Mouse (Mus musculus) liver, embryonic 15.5 days (tissue): ENCODE data around the gene Agap1. TPM values are rescaled to one million over a fixed set of nuclear protein-coding genes. Genes with fewer than 3 reads are reported as not detected.

Experiments used
- ATAC-seq: fragments of 200-750 bp; cut with Nextera tagmentation; 2 replicates; pipeline ENCODE4 v1.8.0; 2017; ENCODE audit warnings: moderate number of reproducible peaks, mild to moderate bottlenecking, moderate library complexity; ENCODE audit not compliant: insufficient read depth
- H3K27ac ChIP-seq: fragments of 300-500 bp; sonication (generic); replicated peaks from 2 replicates; pipeline ENCODE4 v1.5.1; 2015; ENCODE audit warnings: mild to moderate bottlenecking, inconsistent platforms
- H3K27me3 ChIP-seq: fragments of 300-500 bp; sonication (generic); 2 replicates; pipeline ENCODE4 v1.6.1; 2015; ENCODE audit warnings: mild to moderate bottlenecking, inconsistent platforms
- H3K36me3 ChIP-seq: fragments of 300-500 bp; sonication (generic); replicated peaks from 2 replicates; pipeline ENCODE4 v1.6.1; 2015; ENCODE audit warnings: moderate library complexity, mild to moderate bottlenecking, inconsistent platforms
- H3K4me1 ChIP-seq: fragments of 300-500 bp; sonication (generic); replicated peaks from 2 replicates; pipeline ENCODE4 v1.6.1; 2015; ENCODE audit warnings: inconsistent platforms
- H3K4me2 ChIP-seq: fragments of 300-500 bp; sonication (generic); 2 replicates; pipeline ENCODE4 v1.6.1; 2015; ENCODE audit warnings: moderate library complexity, mild to moderate bottlenecking, inconsistent platforms
- H3K4me3 ChIP-seq: fragments of 300-500 bp; sonication (generic); replicated peaks from 2 replicates; pipeline ENCODE4 v1.5.1; 2015; ENCODE audit warnings: mild to moderate bottlenecking, inconsistent platforms
- H3K9ac ChIP-seq: fragments of 300-500 bp; sonication (generic); 2 replicates; pipeline ENCODE4 v1.6.1; 2015; ENCODE audit warnings: moderate library complexity, mild to moderate bottlenecking, inconsistent platforms
- H3K9me3 ChIP-seq: fragments of 300-500 bp; sonication (generic); replicated peaks from 2 replicates; pipeline ENCODE4 v1.6.1; 2016; ENCODE audit warnings: inconsistent platforms
- WGBS: fragments of 180-500 bp; shearing (Covaris S2); methylation state at CpG from one replicate; pipeline ENCODE4 v1.1.7; 2015; ENCODE audit warnings: mixed read lengths; ENCODE audit not compliant: insufficient replicate concordance; 5-methylcytosine and 5-hydroxymethylcytosine counted together
- polyA plus RNA-seq: library from polyadenylated mRNA; unstranded; fragments of >200 nt; fragmentation: Nextera tagmentation; extraction: Ambion mirVana; gene quantifications from 2 replicates; pipeline ENCODE4 v1.2.1, GENCODE M21; 2015

Agap1 gene
- polyA plus RNA-seq, 1 experiment from 2014 or later = 1.3 TPM

DNA sequence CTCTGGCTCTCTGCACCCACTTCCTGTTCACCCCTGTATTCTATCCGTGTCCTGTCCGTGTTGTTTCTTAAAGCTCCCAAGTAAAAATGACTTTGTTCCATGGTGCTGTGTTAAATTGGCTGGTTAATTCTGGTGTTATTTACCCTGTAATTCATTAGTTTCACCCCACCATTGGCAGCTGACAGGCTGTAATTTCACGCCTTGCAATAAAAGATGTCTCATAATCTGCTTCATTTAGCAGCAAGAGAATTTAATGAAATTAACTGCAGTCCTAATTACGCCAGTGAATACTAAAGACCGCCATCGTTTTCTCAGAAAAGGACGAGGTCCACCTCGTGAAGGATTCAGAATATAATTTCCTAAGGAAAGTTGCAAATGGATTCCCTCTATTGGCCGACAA, 245.6 kb downstream of the Agap1 start:
- H3K27me3 ChIP-seq = no peaks in the 10 kb centered on the region
- H3K9me3 ChIP-seq = no peaks in the 10 kb centered on the region
- H3K36me3 ChIP-seq = no peaks in the 10 kb centered on the region
- ATAC-seq = no peak
- H3K27ac ChIP-seq = no peak overlapping the region
- H3K4me3 ChIP-seq = no peak overlapping the region
- no peaks in the 10 kb centered on the region for H3K4me1 ChIP-seq
- 64% methylated on average over 9 of the region's 9 CpGs for WGBS
- H3K9ac ChIP-seq = no peak overlapping the region
- H3K4me2 ChIP-seq = no peak overlapping the region

DNA sequence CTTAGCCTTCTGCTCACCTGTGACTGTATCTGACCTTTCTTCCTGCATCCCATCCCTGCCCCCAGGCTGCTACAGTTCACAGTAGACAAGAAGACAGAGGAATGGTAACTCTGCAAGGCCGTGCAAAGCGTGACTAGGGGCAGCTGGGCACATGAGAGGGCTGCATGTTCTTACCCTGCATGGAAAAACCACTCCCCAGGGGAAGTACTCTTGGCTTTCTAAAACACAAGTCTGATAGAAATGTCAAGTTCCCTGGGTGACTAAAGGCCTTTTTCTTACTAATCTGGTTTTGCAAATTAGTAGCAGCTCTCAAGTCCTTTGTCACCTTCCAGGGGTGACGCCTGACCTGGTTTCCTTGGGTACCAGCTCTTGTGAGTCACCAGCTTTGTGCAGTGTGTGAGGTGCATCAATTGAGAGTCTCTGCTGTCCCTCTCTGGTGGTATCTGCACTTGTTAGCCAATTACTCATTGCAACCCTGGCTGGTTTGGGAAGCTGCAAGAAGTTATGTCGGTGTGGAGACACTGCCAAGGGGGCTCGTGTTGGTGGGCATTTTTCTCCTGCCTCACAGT, 246.6 kb downstream of the Agap1 start:
- no peaks in the 10 kb centered on the region for H3K4me1 ChIP-seq
- H3K4me3 ChIP-seq = no peak overlapping the region
- WGBS = 70% methylated on average over 5 of the region's 5 CpGs
- H3K27me3 ChIP-seq = no peaks in the 10 kb centered on the region
- H3K9ac ChIP-seq = no peak overlapping the region
- no peak for ATAC-seq
- H3K9me3 ChIP-seq = no peaks in the 10 kb centered on the region
- no peak overlapping the region for H3K4me2 ChIP-seq
- H3K27ac ChIP-seq = no peak overlapping the region
- H3K36me3 ChIP-seq = no peaks in the 10 kb centered on the region

DNA sequence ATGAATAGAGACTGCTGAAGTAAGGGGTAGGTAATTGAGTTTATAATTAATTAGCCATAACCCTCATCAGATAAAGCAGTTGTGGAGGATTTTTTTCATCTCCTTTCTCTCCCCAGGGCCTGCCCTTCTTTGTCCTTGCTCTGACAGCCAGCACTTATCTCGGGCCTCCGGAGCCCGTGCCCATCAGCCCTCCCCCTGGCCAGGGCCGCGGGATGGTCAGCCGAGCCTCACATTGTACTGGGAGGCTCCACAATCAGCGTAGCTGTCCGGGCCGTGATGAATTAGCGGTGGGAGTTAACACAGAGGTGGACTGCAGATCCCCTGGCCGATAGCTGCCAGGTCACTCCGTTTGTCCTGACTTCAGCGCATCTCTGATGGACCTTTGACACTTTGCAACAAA, 248.7 kb downstream of the Agap1 start:
- Histone ChIP-seq H3K27ac (no peak overlapping the region), H3K4me2 (no peak overlapping the region), H3K9me3 (no peaks in the 10 kb centered on the region), H3K4me3 (no peak overlapping the region), H3K4me1 (no peaks in the 10 kb centered on the region), H3K9ac (no peak overlapping the region), H3K36me3 (no peaks in the 10 kb centered on the region), H3K27me3 (no peaks in the 10 kb centered on the region)
- WGBS = 55% methylated on average over 13 of the region's 13 CpGs
- ATAC-seq = no peak

DNA sequence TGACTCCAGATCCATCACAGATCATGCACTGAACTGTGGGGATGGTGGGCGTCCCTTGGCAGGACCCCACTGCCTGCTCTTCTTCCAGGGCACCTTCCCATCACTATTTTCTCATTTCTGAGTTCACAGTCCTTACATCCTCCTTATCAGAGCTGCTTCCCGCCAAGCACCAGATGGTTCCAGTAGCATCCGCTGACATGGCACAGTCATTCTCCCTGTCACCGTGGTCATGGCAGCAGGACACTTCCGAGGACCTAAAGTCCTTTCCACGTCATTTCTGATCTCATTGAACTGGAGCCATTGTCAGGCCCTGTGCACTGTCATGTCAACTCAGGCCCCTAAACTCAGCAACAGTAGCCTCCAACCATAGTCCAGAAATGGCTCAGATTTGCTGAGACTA, 251.1 kb downstream of the Agap1 start:
- Histone ChIP-seq H3K9ac (no peak overlapping the region), H3K27me3 (no peaks in the 10 kb centered on the region), H3K4me2 (no peak overlapping the region), H3K4me3 (no peak overlapping the region), H3K27ac (no peak overlapping the region), H3K36me3 (no peaks in the 10 kb centered on the region), H3K9me3 (no peaks in the 10 kb centered on the region), H3K4me1 (no peaks in the 10 kb centered on the region)
- WGBS = 64% methylated on average over 6 of the region's 6 CpGs
- ATAC-seq = no peak

DNA sequence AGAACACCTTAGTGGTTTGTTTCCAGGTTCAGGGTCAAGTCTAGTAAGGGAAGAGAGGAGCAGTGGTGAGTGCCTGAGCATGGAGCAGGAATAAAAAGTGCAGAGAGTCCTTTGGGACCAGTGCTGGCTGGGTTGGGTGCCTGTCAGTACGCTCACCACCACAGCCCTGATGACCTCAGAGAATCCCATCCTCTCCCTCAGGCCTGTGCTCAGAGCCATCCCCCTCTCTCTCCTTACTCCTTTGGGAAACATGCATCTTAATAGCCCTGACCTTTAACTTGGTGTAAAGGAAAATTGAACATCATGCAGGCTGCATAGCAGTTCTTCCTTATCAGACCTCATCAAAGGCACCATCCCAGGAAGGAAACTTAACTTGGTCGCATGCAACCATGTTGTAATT, 252.3 kb downstream of the Agap1 start:
- no peak overlapping the region for H3K4me2 ChIP-seq
- no peak overlapping the region for H3K9ac ChIP-seq
- H3K27me3 ChIP-seq = no peaks in the 10 kb centered on the region
- no peaks in the 10 kb centered on the region for H3K4me1 ChIP-seq
- 41% methylated on average over 2 of the region's 2 CpGs for WGBS
- H3K9me3 ChIP-seq = no peaks in the 10 kb centered on the region
- H3K36me3 ChIP-seq = no peaks in the 10 kb centered on the region
- H3K27ac ChIP-seq = no peak overlapping the region
- H3K4me3 ChIP-seq = no peak overlapping the region
- ATAC-seq = no peak

DNA sequence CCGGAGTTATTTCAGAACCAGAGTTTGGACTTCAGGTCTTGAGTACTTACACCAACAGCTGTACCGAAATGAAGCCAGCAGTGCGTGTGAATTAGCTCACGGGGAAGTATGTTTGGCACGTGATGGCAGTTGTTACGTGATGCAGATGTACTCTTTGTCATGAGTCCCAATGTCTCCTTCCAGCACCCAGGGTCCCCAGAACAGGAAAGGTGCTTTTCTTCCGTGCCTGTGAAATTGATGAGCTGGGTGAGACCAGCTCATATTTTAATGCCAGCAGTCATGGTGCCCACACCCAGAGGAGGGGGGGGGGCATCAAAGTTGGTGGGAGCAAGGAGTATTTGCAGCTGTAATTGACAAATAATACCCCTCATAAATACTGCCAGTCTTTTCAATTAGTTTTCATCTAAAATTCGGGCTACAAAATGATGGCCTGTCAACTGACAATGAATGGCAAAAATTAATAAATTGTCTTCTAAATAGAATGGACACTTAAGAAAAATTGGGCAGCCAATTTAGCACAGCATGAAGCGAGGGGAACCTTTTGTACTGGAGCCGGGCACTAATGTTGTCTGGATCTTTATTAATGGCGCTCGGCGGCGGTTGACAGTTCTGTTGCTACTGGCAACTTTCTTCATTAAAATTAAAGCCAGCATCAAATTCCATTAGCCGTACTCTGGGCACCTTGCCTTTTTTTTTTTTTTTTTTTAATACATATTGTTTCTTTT, 253.3 kb downstream of the Agap1 start:
- H3K36me3 ChIP-seq = no peaks in the 10 kb centered on the region
- 76% methylated on average over 15 of the region's 15 CpGs for WGBS
- no peak overlapping the region for H3K9ac ChIP-seq
- H3K27ac ChIP-seq = no peak overlapping the region
- H3K9me3 ChIP-seq = no peaks in the 10 kb centered on the region
- ATAC-seq = no peak
- no peaks in the 10 kb centered on the region for H3K27me3 ChIP-seq
- no peaks in the 10 kb centered on the region for H3K4me1 ChIP-seq
- no peak overlapping the region for H3K4me3 ChIP-seq
- no peak overlapping the region for H3K4me2 ChIP-seq

DNA sequence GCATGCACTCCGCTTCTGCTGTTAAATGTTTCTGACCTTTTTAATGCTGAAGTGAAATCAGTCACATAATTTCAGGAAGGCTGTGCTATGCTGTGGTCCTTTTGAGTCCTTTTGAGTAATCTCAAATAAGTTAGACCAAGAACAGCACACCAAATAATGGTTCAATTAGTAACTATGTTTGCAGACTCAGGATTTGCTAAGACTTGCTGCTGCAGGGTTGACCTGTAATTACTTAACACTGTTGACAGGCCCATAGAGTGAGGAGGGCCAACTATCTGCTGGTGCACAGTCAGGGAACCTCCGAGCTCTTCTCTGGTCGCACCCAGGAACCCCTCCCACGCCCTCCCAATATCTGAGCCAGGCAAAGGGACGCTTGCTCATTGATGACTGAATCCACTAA, 255.2 kb downstream of the Agap1 start:
- Histone ChIP-seq H3K27me3 (no peaks in the 10 kb centered on the region), H3K4me2 (no peak overlapping the region), H3K36me3 (no peaks in the 10 kb centered on the region), H3K4me3 (no peak overlapping the region), H3K9ac (no peak overlapping the region), H3K9me3 (no peaks in the 10 kb centered on the region), H3K4me1 (no peaks in the 10 kb centered on the region; the same call in 1 of the 2 replicates), H3K27ac (no peak overlapping the region)
- WGBS = 66% methylated on average over 5 of the region's 5 CpGs
- ATAC-seq = no peak

DNA sequence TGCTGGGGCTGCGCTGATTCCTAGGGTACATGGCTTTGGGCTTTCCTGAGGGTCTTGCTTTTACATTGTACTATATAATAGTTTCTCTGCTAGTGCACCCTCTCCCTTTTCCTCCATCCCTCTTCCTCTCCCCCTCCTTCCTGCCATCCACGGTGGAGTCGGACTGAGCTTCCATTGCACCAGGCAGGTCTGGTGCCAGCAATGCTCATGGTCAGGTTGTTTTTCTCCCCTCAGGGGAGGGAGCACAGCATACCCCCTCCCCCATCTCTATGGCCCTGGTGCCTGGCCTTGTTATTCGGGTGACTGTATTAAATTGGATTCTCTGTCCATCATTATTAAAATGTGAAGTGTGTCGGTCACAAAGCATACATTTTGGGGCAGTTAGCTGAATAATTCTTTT, 259.1 kb downstream of the Agap1 start:
- ATAC-seq = no peak
- H3K36me3 ChIP-seq = no peaks in the 10 kb centered on the region
- H3K4me2 ChIP-seq = no peak overlapping the region
- no peak overlapping the region for H3K4me3 ChIP-seq
- H3K27ac ChIP-seq = no peak overlapping the region
- WGBS = 60% methylated on average over 5 of the region's 5 CpGs
- no peak overlapping the region for H3K9ac ChIP-seq
- peaks cover 2% of the 10 kb centered on the region; the same call in 1 of the 2 replicates for H3K4me1 ChIP-seq
- H3K9me3 ChIP-seq = no peaks in the 10 kb centered on the region
- no peaks in the 10 kb centered on the region for H3K27me3 ChIP-seq

DNA sequence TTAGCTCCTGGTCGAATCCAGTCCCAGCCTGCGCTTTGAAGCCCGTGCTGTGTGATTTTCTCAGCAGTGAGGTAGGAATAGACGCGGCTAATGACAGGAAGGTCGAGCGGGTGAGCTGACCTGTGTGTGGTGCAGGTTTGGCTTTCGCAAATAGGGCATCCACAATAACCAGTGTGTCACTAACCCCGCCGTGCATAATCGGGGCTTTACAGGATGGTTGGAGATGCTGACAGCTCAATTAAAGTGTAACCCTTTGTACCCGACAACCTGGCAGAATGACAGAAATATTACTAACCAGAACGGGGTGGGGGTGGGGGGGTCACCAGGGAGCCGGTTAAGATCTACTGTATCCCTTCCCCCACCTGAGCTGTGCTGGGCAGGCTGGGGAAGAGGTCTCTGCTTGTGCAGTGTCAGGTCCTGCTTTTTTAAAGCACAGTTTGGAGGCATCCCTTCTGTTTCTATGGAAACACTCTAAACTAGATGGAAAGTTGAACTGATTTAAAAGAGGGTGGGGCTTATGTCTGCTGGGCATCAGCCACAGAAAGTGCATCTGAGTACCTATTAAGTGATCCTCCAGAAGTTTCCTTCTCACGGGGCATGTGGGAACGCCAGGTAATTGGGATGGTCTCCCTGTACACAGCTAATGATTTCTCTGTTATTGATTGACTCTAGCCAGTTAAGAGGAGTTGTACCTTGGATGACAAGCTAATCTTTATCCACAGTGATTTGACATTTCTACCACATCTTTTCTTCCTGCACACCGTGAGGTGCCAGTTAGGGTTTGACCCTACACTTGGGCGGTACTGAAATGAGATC, 259.8 kb downstream of the Agap1 start:
- Histone ChIP-seq H3K27ac (no peak overlapping the region), H3K9me3 (no peaks in the 10 kb centered on the region), H3K4me2 (no peak overlapping the region), H3K36me3 (no peaks in the 10 kb centered on the region), H3K4me1 (peaks cover 6% of the 10 kb centered on the region; the same call in 1 of the 2 replicates), H3K9ac (no peak overlapping the region), H3K4me3 (no peak overlapping the region), H3K27me3 (no peaks in the 10 kb centered on the region)
- no peak for ATAC-seq
- WGBS = 63% methylated on average over 18 of the region's 18 CpGs

DNA sequence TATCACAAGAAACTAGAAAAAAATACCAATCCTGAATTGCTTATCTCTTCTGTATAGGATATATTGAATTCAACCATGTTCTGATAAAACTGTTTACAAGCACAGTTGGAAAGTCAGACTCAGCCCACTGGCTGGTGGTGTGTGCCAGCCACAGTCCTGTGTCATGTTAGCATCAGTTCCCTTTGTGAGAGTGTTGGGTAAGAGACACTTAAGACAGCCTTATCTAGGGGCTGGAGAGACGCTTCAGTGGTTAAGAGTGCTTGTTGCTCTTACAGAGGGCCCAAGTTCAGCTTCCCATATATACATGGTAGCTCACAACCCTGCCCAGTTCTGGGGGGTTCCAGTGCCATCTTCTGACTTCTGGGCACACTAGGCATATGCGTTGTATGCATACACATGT, 261.6 kb downstream of the Agap1 start:
- WGBS = 52% methylated on average over 2 of the region's 2 CpGs
- no peak for ATAC-seq

DNA sequence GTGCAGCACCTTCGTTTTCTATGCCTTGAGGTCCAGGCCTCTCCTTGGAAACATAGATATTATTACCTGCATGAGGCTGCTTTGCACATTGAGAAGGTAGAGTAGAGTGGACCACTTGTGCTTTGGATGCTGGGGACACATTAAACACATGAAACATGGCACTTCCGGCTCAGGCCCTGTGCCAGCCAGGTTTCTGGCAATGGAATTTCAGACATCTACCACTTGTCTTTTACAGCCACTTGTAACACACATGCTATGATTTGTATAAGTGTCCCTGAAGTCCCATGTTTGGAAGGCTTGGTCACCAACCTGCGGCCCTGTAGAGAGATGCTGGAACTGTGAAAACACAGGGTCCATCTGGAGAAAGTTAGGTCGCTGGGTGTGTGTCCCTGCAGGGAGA, 262.5 kb downstream of the Agap1 start:
- peaks cover 6% of the 10 kb centered on the region; the same call in 1 of the 2 replicates for H3K4me1 ChIP-seq
- H3K36me3 ChIP-seq = no peaks in the 10 kb centered on the region
- no peak overlapping the region for H3K27ac ChIP-seq
- no peak for ATAC-seq
- no peak overlapping the region for H3K4me2 ChIP-seq
- H3K9me3 ChIP-seq = no peaks in the 10 kb centered on the region
- no peak overlapping the region for H3K9ac ChIP-seq
- H3K27me3 ChIP-seq = no peaks in the 10 kb centered on the region
- WGBS = 53% methylated on average over 4 of the region's 4 CpGs
- no peak overlapping the region for H3K4me3 ChIP-seq

More for the DNA sequence above, 261.6 kb downstream of the Agap1 start:
- Histone ChIP-seq H3K9me3 (no peaks in the 10 kb centered on the region), H3K9ac (no peak overlapping the region), H3K36me3 (no peaks in the 10 kb centered on the region), H3K4me1 (peaks cover 6% of the 10 kb centered on the region; the same call in 1 of the 2 replicates), H3K4me3 (no peak overlapping the region), H3K27me3 (no peaks in the 10 kb centered on the region), H3K4me2 (no peak overlapping the region), H3K27ac (no peak overlapping the region)
